Comparison of ENCODE assay signal across 14 mouse cellular contexts in genomic region chr14:80265081-80265480, GRCm38 (mm10).
"Had no signal": no experiment of that assay in that cellular context is flagged by ENCODE, and none has a peak within 500 bp of the region (broad histone marks: within the 10 kb centered on the region; RNA-seq: fewer than 3 reads in every experiment).

No protein-coding gene starts in this region.

- H3K4me3 ChIP-seq: limb, embryonic 10.5 days; liver, embryonic 15.5 days; midbrain, embryonic 13.5 days; neural tube, embryonic 12.5 days had no signal

- ATAC-seq: lung, postnatal 0 days; midbrain, embryonic 13.5 days had no signal

- H3K4me2 ChIP-seq: liver, embryonic 11.5 days; liver, embryonic 15.5 days; midbrain, embryonic 13.5 days; neural tube, embryonic 12.5 days had no signal

- H3K9me3 ChIP-seq: limb, embryonic 10.5 days; liver, embryonic 15.5 days; midbrain, embryonic 13.5 days; neural tube, embryonic 12.5 days had no signal

- H3K9ac ChIP-seq: liver, embryonic 15.5 days; midbrain, embryonic 13.5 days; neural tube, embryonic 12.5 days had no signal

- DNase-seq: kidney, adult 11 months; kidney, adult 9 months; kidney, postnatal 36 days; lung, adult 2 months; lung, postnatal 36 days; retina, postnatal 1 day had no signal

- H3K36me3 ChIP-seq: limb, embryonic 10.5 days; liver, embryonic 15.5 days; midbrain, embryonic 13.5 days; neural tube, embryonic 12.5 days had no signal

- H3K27me3 ChIP-seq: liver, embryonic 15.5 days; midbrain, embryonic 13.5 days; neural tube, embryonic 12.5 days had no signal

- H3K27ac ChIP-seq: kidney, postnatal 0 days; limb, embryonic 10.5 days; liver, embryonic 15.5 days; midbrain, embryonic 13.5 days; neural tube, embryonic 12.5 days; stomach, postnatal 0 days had no signal

- H3K4me1 ChIP-seq: liver, embryonic 15.5 days; neural tube, embryonic 12.5 days had no signal
